Mouse (Mus musculus) small intestine, adult 2 months (tissue): ENCODE data around the gene Cyp26a1.

ENCODE experiments used
- CTCF ChIP-seq: fragments of 200-500 bp; IDR thresholded peaks from 2 replicates; pipeline ENCODE4 v1.5.1; 2012; ENCODE audit warnings: low read depth, mild to moderate bottlenecking, control low read depth, inconsistent platforms, low read length, moderate library complexity, mixed read lengths; ENCODE audit not compliant: insufficient replicate concordance, insufficient read length; ENCODE audit errors: extremely low read depth
- POLR2A ChIP-seq: fragments of 200-500 bp; IDR thresholded peaks from 2 replicates; pipeline ENCODE4 v1.6.1; 2012; ENCODE audit warnings: low read depth, mild to moderate bottlenecking, control low read depth, inconsistent platforms, low read length, moderate library complexity

GRCm38 (mm10) chr19:37705722-37706121, 8.1 kb downstream of the Cyp26a1 start:
- TF ChIP-seq POLR2A (no peak), CTCF (no peak)
